Mouse (Mus musculus) cerebellum, adult 2 months (tissue): ENCODE results near the gene Emc8.

Experiments used
- CTCF ChIP-seq: fragments of 200-500 bp; IDR thresholded peaks from 2 replicates; pipeline ENCODE4 v1.5.1; 2011; ENCODE audit warnings: low read depth, mild to moderate bottlenecking, control low read depth, low read length, moderate library complexity, borderline replicate concordance; ENCODE audit not compliant: insufficient read depth
- POLR2A ChIP-seq: fragments of 200-500 bp; IDR thresholded peaks from 2 replicates; pipeline ENCODE4 v1.6.1; 2011; ENCODE audit warnings: low read length, control low read depth, borderline replicate concordance; ENCODE audit not compliant: insufficient read depth

GRCm38 (mm10) chr8:120626461-120626860, 41.9 kb downstream of the Emc8 start:
- TF ChIP-seq CTCF (no peak), POLR2A (no peak)
